Mouse (Mus musculus) thymus, postnatal 0 days (tissue): ENCODE data around the gene Olfr1034. TPM values are rescaled to one million over a fixed set of nuclear protein-coding genes. Genes with fewer than 3 reads are reported as not detected.
"Not testable (repeated sequence)": the region's sequence is repeated elsewhere in the genome, so short reads cannot be mapped to it uniquely, and the experiment has no call there.

Experiments
- DNase-seq: peaks from one replicate; pipeline ENCODE4 v3.0.0-alpha.2; 2015; ENCODE audit warnings: low spot score
- polyA plus RNA-seq: library from polyadenylated mRNA; unstranded; fragments of >200 nt; fragmentation: Nextera tagmentation; extraction: Ambion mirVana; gene quantifications from 2 replicates; pipeline ENCODE4 v1.2.1, GENCODE M21; 2015

Gene Olfr1034
- polyA plus RNA-seq = 0.03 and 0.05 TPM in 2 replicates

GRCm38 (mm10) chr2:86045561-86045960 lies at the start of gene Olfr1034:
Gene Olfr1034, plus strand, starts transcription at chr2:86045861.
- DNase-seq = no peak

- DNase-seq = no peak
Measured at GRCm38 (mm10) chr2:86005240-86005639, 40.4 kb upstream of the Olfr1034 start, which contains the start of gene Olfr1032. Gene Olfr1032, plus strand, starts transcription at chr2:86005540.

DNA sequence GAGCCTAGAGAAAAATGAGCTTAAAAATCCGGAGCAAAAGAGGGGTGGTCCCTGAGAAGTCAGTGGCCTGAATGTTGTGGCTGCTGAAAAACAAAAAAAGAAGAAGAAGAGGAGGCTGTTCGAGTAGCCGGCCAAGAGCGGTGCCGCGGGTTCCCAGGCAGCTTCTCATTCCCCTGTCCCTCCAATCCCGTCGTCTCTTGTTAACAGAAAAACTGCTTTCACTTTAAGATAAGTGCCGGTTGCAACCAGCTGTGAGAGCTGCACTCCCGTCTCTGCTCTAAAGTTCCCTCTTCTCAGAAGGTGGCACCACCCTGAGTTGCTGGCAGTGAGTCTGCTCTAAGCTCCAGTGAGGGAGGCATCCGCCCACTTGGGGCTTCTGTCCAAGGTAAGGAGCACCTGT lies 25.3 kb upstream of the Olfr1034 start, which contains the start of gene Olfr1033:
Olfr1033 (plus strand) TSS at position 228 of the 400 bp plus-strand sequence.
- DNase-seq = peak; percentile 48

DNA sequence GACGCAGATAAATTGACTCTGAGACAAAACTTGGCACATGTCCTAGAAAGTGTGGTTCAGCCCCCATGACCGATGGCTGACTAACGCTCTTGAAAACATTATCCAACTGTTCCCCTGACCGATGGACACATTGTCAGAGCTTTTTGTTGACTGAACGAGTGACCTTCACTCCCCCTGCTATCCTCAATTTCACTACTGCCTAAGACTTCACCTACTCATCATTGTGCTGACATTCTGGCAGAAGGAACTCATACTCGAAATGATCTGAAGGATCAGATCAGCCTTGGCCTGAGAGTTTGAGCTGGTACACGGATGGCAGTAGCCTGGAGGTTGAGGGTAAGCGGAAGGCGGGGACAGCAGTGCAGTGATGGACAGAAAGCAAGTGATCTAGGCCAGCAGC lies 24.1 kb upstream of the Olfr1034 start:
- not testable (repeated sequence) for DNase-seq

GRCm38 (mm10) chr2:86050777-86051176 lies 5.1 kb downstream of the Olfr1034 start:
- not testable (repeated sequence) for DNase-seq

- DNase-seq = not testable (repeated sequence)
Measured at GRCm38 (mm10) chr2:86063766-86064165, 18.1 kb downstream of the Olfr1034 start.

DNA sequence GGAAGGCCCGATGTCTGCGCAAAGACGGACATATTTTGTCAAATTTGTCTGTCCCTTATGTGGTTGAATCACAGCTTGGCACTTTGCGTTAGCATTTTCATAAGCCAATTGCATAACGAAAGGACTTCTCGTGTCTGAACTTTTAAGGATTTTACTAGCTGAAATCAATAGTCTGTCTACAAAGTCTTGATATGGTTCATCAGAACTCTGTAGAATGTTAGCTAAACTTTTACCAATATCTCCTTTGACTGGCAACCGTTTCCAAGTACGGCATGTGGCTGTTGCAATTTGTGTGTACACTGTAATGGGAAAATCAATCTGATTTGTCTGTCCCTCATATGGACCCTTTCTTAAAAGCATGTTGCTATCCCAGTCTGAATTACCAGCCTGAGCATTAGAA lies 24.5 kb downstream of the Olfr1034 start:
- no peak for DNase-seq

DNA sequence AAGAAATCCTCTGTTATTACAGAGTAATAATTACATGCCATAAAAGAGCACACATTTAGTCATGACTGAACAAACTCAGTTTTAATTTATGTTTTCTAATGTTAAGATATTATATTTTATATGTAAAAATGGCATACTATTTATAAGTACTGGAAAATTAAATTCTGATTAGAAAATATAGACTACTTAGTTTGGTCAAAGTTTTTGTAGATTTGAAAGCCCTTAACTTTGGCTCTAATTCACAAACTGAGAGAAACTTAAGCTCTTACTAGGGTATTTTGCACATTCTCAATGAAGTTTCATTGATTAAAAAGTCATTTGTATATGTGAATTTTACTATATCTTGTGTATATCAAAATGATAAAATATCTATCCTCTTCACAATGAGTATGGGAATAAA lies 28.0 kb downstream of the Olfr1034 start, which contains the start of gene Olfr1036:
Olfr1036 (plus strand) TSS at position 301 of the 400 bp plus-strand sequence.
- DNase-seq = not testable (repeated sequence)

GRCm38 (mm10) chr2:86080478-86080877 lies 34.8 kb downstream of the Olfr1034 start:
- DNase-seq = not testable (repeated sequence)

GRCm38 (mm10) chr2:86087285-86087684 lies 41.6 kb downstream of the Olfr1034 start, which contains the start of gene Olfr1037:
Gene Olfr1037, minus strand, starts transcription at chr2:86087385.
- no peak for DNase-seq

Other genes starting within 250 kb of the Olfr1034 start
- gene Olfr1016, start 243.3 kb upstream of the Olfr1034 start, polyA plus RNA-seq = not detected in 2 replicates
- gene Olfr1018, start 227.4 kb upstream of the Olfr1034 start, polyA plus RNA-seq = not detected in 2 replicates
- gene Olfr1019, start 200.4 kb upstream of the Olfr1034 start, polyA plus RNA-seq = not detected in 2 replicates
- not detected in 2 replicates for gene Olfr1020, start 198.8 kb upstream of the Olfr1034 start, polyA plus RNA-seq
- not detected in 2 replicates for gene Olfr1022, start 177.3 kb upstream of the Olfr1034 start, polyA plus RNA-seq
- not detected in 2 replicates for gene Olfr1023, start 160.2 kb upstream of the Olfr1034 start, polyA plus RNA-seq
- gene Olfr1024, start 140.8 kb upstream of the Olfr1034 start, polyA plus RNA-seq = not detected in 2 replicates
- not detected in 2 replicates for gene Olfr1025-ps1, start 130.7 kb upstream of the Olfr1034 start, polyA plus RNA-seq
- not detected in 2 replicates for gene Olfr1026, start 124.3 kb upstream of the Olfr1034 start, polyA plus RNA-seq
- not detected in 2 replicates for gene Olfr1028, start 95.4 kb upstream of the Olfr1034 start, polyA plus RNA-seq
- gene Olfr1029, start 72.0 kb upstream of the Olfr1034 start, polyA plus RNA-seq = not detected in 2 replicates
- not detected in 2 replicates for gene Olfr1030, start 66.6 kb upstream of the Olfr1034 start, polyA plus RNA-seq
- gene Olfr1031, start 55.6 kb upstream of the Olfr1034 start, polyA plus RNA-seq = not detected in 2 replicates
- gene Olfr1032, start 40.3 kb upstream of the Olfr1034 start, polyA plus RNA-seq = not detected in 2 replicates
- 1.7 and 2.3 TPM in 2 replicates for gene Olfr1033, start 25.2 kb upstream of the Olfr1034 start, polyA plus RNA-seq
- gene Olfr1036, start 28.1 kb downstream of the Olfr1034 start, polyA plus RNA-seq = not detected in 2 replicates
- gene Olfr1037, start 41.5 kb downstream of the Olfr1034 start, polyA plus RNA-seq = not detected in 2 replicates
- not detected in 2 replicates for gene Olfr1039, start 90.1 kb downstream of the Olfr1034 start, polyA plus RNA-seq
- gene Olfr1040, start 100.9 kb downstream of the Olfr1034 start, polyA plus RNA-seq = not detected in 2 replicates
- gene Olfr1042, start 116.0 kb downstream of the Olfr1034 start, polyA plus RNA-seq = not detected in 2 replicates
- not detected in 2 replicates for gene Olfr1043, start 121.7 kb downstream of the Olfr1034 start, polyA plus RNA-seq
- not detected in 2 replicates for gene Olfr1044, start 132.0 kb downstream of the Olfr1034 start, polyA plus RNA-seq
- not detected in 2 replicates for gene Olfr52, start 139.8 kb downstream of the Olfr1034 start, polyA plus RNA-seq
- not detected in 2 replicates for gene Olfr1045, start 157.1 kb downstream of the Olfr1034 start, polyA plus RNA-seq
- gene Olfr1046, start 173.5 kb downstream of the Olfr1034 start, polyA plus RNA-seq = not detected in 2 replicates
- gene Olfr1047, start 185.5 kb downstream of the Olfr1034 start, polyA plus RNA-seq = not detected in 2 replicates
- not detected in 2 replicates for gene Olfr1048, start 194.4 kb downstream of the Olfr1034 start, polyA plus RNA-seq
- not detected in 2 replicates for gene Olfr1049, start 212.5 kb downstream of the Olfr1034 start, polyA plus RNA-seq
- not detected in 2 replicates for gene Olfr1051, start 233.2 kb downstream of the Olfr1034 start, polyA plus RNA-seq
- not detected in 2 replicates for gene Olfr1052, start 246.6 kb downstream of the Olfr1034 start, polyA plus RNA-seq